Mouse (Mus musculus) liver, postnatal 0 days (tissue): ENCODE data around the gene Ccdc155.

Source experiments
- CTCF ChIP-seq: sonication (generic); IDR thresholded peaks from 2 replicates; pipeline ENCODE4 v1.5.1; 2016; ENCODE audit warnings: antibody characterized with exemption, low read depth
- EP300 ChIP-seq: IDR thresholded peaks from 2 replicates; pipeline ENCODE4 v1.6.1; 2016; ENCODE audit warnings: antibody characterized with exemption, low read depth, mild to moderate bottlenecking

- TF ChIP-seq CTCF (no peak), EP300 (no peak)
These were observed 21.7 kb upstream of the Ccdc155 start for GRCm38 (mm10) chr7:45226421-45226820.
